Mouse (Mus musculus) B cell, adult 62 days (primary cell): ENCODE data around the gene AW011738. TPM values are rescaled to one million over a fixed set of nuclear protein-coding genes. Genes with fewer than 3 reads are reported as not detected.

Experiments
- total RNA-seq: library from RNA; stranded (reverse); gene quantifications from 4 replicates; pipeline ENCODE4 v1.2.4, GENCODE M21; 2023

Gene AW011738
- total RNA-seq: 10.1 to 11.5 TPM (median 10.2 TPM) in 4 replicates

GRCm38 (mm10) chr4:156203001-156203412 is at the start of gene AW011738:
Gene AW011738, plus strand, starts transcription at chr4:156203304.

GRCm38 (mm10) chr4:156197131-156197828 is 5.8 kb upstream of the AW011738 start, which contains the start of gene Agrn:
Gene Agrn, minus strand, starts transcription at chr4:156197488.

GRCm38 (mm10) chr4:156200623-156201475 is 2.3 kb upstream of the AW011738 start, which contains the start of gene Isg15:
Gene Isg15, minus strand, starts transcription at chr4:156200818.

GRCm38 (mm10) chr4:156215649-156216048 is 12.5 kb downstream of the AW011738 start, which contains the start of gene Perm1:
Gene Perm1, plus strand, starts transcription at chr4:156215868.

GRCm38 (mm10) chr4:156234701-156235213 is 31.7 kb downstream of the AW011738 start, which contains the start of gene Plekhn1:
Gene Plekhn1, minus strand, starts transcription at chr4:156234857.

GRCm38 (mm10) chr4:156235808-156236533 is 32.9 kb downstream of the AW011738 start, which contains the start of gene Noc2l:
Gene Noc2l, plus strand, starts transcription at chr4:156236010.

Other genes with a start within 250 kb of the AW011738 start
- gene C1qtnf12, start 241.0 kb upstream of the AW011738 start, total RNA-seq: 1.3 to 4.5 TPM (median 2.2 TPM) in 4 replicates
- 2.3 to 2.6 TPM (median 2.6 TPM) in 4 replicates for gene B3galt6, start 210.7 kb upstream of the AW011738 start, total RNA-seq
- 113 to 137 TPM (median 123 TPM) in 4 replicates for gene Sdf4, start 210.4 kb upstream of the AW011738 start, total RNA-seq
- 7.1 to 10.8 TPM (median 9.4 TPM) in 4 replicates for gene Tnfrsf4, start 189.5 kb upstream of the AW011738 start, total RNA-seq
- 11.4 to 20.8 TPM (median 16.6 TPM) in 4 replicates for gene Tnfrsf18, start 177.1 kb upstream of the AW011738 start, total RNA-seq
- gene Ttll10, start 143.9 kb upstream of the AW011738 start, total RNA-seq: not detected in 4 replicates
- 52.8 to 58.1 TPM (median 55.8 TPM) in 4 replicates for gene 9430015G10Rik, start 93.3 kb upstream of the AW011738 start, total RNA-seq
- gene Rnf223, start 72.8 kb upstream of the AW011738 start, total RNA-seq: 0.45 to 1.2 TPM (median 0.82 TPM) in 4 replicates
- gene Agrn, start 5.8 kb upstream of the AW011738 start, total RNA-seq: 2.0 to 4.2 TPM (median 3.2 TPM) in 4 replicates
- 4.2 to 9.6 TPM (median 6.1 TPM) in 4 replicates for gene Isg15, start 2.5 kb upstream of the AW011738 start, total RNA-seq
- gene Perm1, start 12.6 kb downstream of the AW011738 start, total RNA-seq: 0.18 to 0.24 TPM (median 0.21 TPM) in 4 replicates
- 37.6 to 41.1 TPM (median 38.6 TPM) in 4 replicates for gene Plekhn1, start 31.6 kb downstream of the AW011738 start, total RNA-seq
- 94.5 to 98.7 TPM (median 97.8 TPM) in 4 replicates for gene Noc2l, start 32.7 kb downstream of the AW011738 start, total RNA-seq
- 7.5 to 12.3 TPM (median 10.3 TPM) in 4 replicates for gene Samd11, start 52.4 kb downstream of the AW011738 start, total RNA-seq
- gene Vmn2r-ps159, start 127.8 kb downstream of the AW011738 start, total RNA-seq: not detected in 4 replicates